Mouse (Mus musculus) heart, embryonic 14.5 days (tissue): ENCODE measurements around the gene Rars. TPM values are rescaled to one million over a fixed set of nuclear protein-coding genes. Genes with fewer than 3 reads are reported as not detected.

Source experiments
- ATAC-seq: fragments of 200-750 bp; cut with Nextera tagmentation; 2 replicates; pipeline ENCODE4 v1.8.0; 2017; ENCODE audit warnings: low read depth, moderate TSS enrichment; ENCODE audit not compliant: insufficient number of reproducible peaks, insufficient read depth, low FRiP score
- H3K27ac ChIP-seq, 2 experiments: fragments of 200-500 bp in 1 of 2; fragments of 300-500 bp in 1 of 2; sonication (generic) in 1 of 2; replicated peaks in 1 of 2; 2 replicates each; pipeline ENCODE4 v1.5.1; 2012 to 2014; ENCODE audit warnings: low read depth in 2 of 2, low read length in 2 of 2, control low read depth in 1 of 2, mild to moderate bottlenecking in 1 of 2, mixed read lengths in 1 of 2; ENCODE audit not compliant: control insufficient read depth in 1 of 2, insufficient read depth in 1 of 2
- H3K27me3 ChIP-seq: fragments of 300-500 bp; sonication (generic); 2 replicates; pipeline ENCODE4 v1.6.1; 2014; ENCODE audit warnings: mild to moderate bottlenecking, low read length, control low read depth; ENCODE audit not compliant: control insufficient read depth, insufficient read depth
- H3K36me3 ChIP-seq: fragments of 300-500 bp; sonication (generic); 2 replicates; pipeline ENCODE4 v1.6.1; 2014; ENCODE audit warnings: mild to moderate bottlenecking, control low read depth, low read length, mixed read lengths; ENCODE audit not compliant: control insufficient read depth, insufficient read depth
- H3K4me1 ChIP-seq, 2 experiments: fragments of 200-500 bp in 1 of 2; fragments of 300-500 bp in 1 of 2; sonication (generic) in 1 of 2; 2 replicates each; pipeline ENCODE4 v1.6.1; 2012 to 2014; ENCODE audit warnings: low read length in 2 of 2, control low read depth in 1 of 2, mixed read lengths in 1 of 2; ENCODE audit not compliant: control insufficient read depth in 2 of 2, insufficient read depth in 2 of 2
- H3K4me2 ChIP-seq: fragments of 300-500 bp; sonication (generic); 2 replicates; pipeline ENCODE4 v1.6.1; 2014; ENCODE audit warnings: mild to moderate bottlenecking, low read length
- H3K4me3 ChIP-seq, 2 experiments: fragments of 200-500 bp in 1 of 2; fragments of 300-500 bp in 1 of 2; sonication (generic) in 1 of 2; 2 replicates each; pipeline ENCODE4 v1.5.1; 2012 to 2014; ENCODE audit warnings: low read length in 2 of 2, mild to moderate bottlenecking in 2 of 2, control low read depth in 1 of 2, low read depth in 1 of 2, moderate library complexity in 1 of 2; ENCODE audit not compliant: control insufficient read depth in 1 of 2, insufficient read depth in 1 of 2
- H3K9ac ChIP-seq: fragments of 300-500 bp; sonication (generic); 2 replicates; pipeline ENCODE4 v1.6.1; 2014; ENCODE audit warnings: mild to moderate bottlenecking, low read length
- H3K9me3 ChIP-seq: fragments of 300-500 bp; sonication (generic); 2 replicates; pipeline ENCODE4 v1.6.1; 2016; ENCODE audit warnings: low read length, control low read depth; ENCODE audit not compliant: control insufficient read depth
- WGBS: fragments of 180-500 bp; shearing (Covaris S2); extraction: QIAGEN DNeasy Blood & Tissue Kit; methylation state at CpG from one replicate; pipeline ENCODE4 v1.1.7; 2014; 5-methylcytosine and 5-hydroxymethylcytosine counted together
- polyA plus RNA-seq: library from polyadenylated mRNA; unstranded; fragments of >200 nt; fragmentation: Nextera tagmentation; extraction: Ambion mirVana; gene quantifications from 2 replicates; pipeline ENCODE4 v1.2.1, GENCODE M21; 2014

Rars gene
- polyA plus RNA-seq, 1 experiment from 2014 or later: 61.8 TPM

- Histone ChIP-seq H3K36me3 (peaks cover 90% of the 10 kb centered on the region), H3K27me3 (no peaks in the 10 kb centered on the region), H3K4me3 (no peak overlapping the region), H3K9ac (no peak overlapping the region), H3K4me2 (no peak overlapping the region), H3K4me1 (no peaks in the 10 kb centered on the region), H3K27ac (no peak overlapping the region), H3K9me3 (no peaks in the 10 kb centered on the region)
- 96% methylated on average over 3 of the region's 3 CpGs for WGBS
- ATAC-seq: no peak
Observed at GRCm38 (mm10) chr11:35782444-35782843, 51.9 kb downstream of the Rars start.

GRCm38 (mm10) chr11:35780336-35780735 is 54.0 kb downstream of the Rars start:
- Histone ChIP-seq H3K27ac (no peak overlapping the region), H3K27me3 (no peaks in the 10 kb centered on the region), H3K36me3 (peaks cover 91% of the 10 kb centered on the region), H3K9me3 (no peaks in the 10 kb centered on the region), H3K4me3 (no peak overlapping the region), H3K4me2 (no peak overlapping the region), H3K9ac (no peak overlapping the region), H3K4me1 (no peaks in the 10 kb centered on the region)
- ATAC-seq: no peak
- WGBS: 90% methylated on average over 3 of the region's 3 CpGs

- Histone ChIP-seq H3K9me3 (no peaks in the 10 kb centered on the region), H3K4me1 (no peaks in the 10 kb centered on the region; a peak in 1 of 4 replicates), H3K27ac (no peak overlapping the region), H3K36me3 (peaks cover 52% of the 10 kb centered on the region), H3K27me3 (no peaks in the 10 kb centered on the region), H3K9ac (no peak overlapping the region), H3K4me2 (no peak overlapping the region), H3K4me3 (no peak overlapping the region)
- WGBS: 88% methylated on average over 3 of the region's 3 CpGs
- no peak for ATAC-seq
Observed at GRCm38 (mm10) chr11:35776452-35776851, 57.9 kb downstream of the Rars start.

- H3K9me3 ChIP-seq: no peaks in the 10 kb centered on the region
- WGBS: 95% methylated on average over 3 of the region's 3 CpGs
- H3K4me3 ChIP-seq: no peak overlapping the region
- H3K27ac ChIP-seq: no peak overlapping the region
- no peak overlapping the region for H3K4me2 ChIP-seq
- no peaks in the 10 kb centered on the region for H3K27me3 ChIP-seq
- H3K9ac ChIP-seq: no peak overlapping the region
- ATAC-seq: no peak
- peaks cover 0 to 7% of the 10 kb centered on the region in 2 experiments; a peak in 3 of 4 replicates for H3K4me1 ChIP-seq
- H3K36me3 ChIP-seq: peaks cover 47% of the 10 kb centered on the region
Observed at GRCm38 (mm10) chr11:35775606-35776005, 58.7 kb downstream of the Rars start.

GRCm38 (mm10) chr11:35770741-35771504 is 63.4 kb downstream of the Rars start:
- no peak overlapping the region for H3K27ac ChIP-seq
- 56% methylated on average over 9 of the region's 9 CpGs for WGBS

GRCm38 (mm10) chr11:35769746-35770437 is 64.4 kb downstream of the Rars start:
- Histone ChIP-seq H3K27ac (peak overlapping the region; percentile 84 to 98), H3K36me3 (no peaks in the 10 kb centered on the region), H3K4me2 (peak overlapping the region; percentile 82), H3K9me3 (no peaks in the 10 kb centered on the region), H3K27me3 (no peaks in the 10 kb centered on the region), H3K4me1 (peaks cover 0 to 8% of the 10 kb centered on the region in 2 experiments; a peak in 3 of 4 replicates), H3K9ac (peak overlapping the region; percentile 88), H3K4me3 (peak overlapping the region; percentile 75 to 100)
- WGBS: under 1% methylated on average over 29 of the region's 41 CpGs
- ATAC-seq: peak; percentile 89

More at GRCm38 (mm10) chr11:35770741-35771504, 63.4 kb downstream of the Rars start:
- Histone ChIP-seq H3K9ac (peak overlapping the region; percentile 88), H3K27me3 (no peaks in the 10 kb centered on the region), H3K36me3 (peaks cover under 1% of the 10 kb centered on the region), H3K4me2 (peak overlapping the region; percentile 82), H3K4me1 (peaks cover 0 to 8% of the 10 kb centered on the region in 2 experiments; a peak in 3 of 4 replicates), H3K4me3 (peak overlapping the region; percentile 75 to 100; a peak in 3 of 4 replicates), H3K9me3 (no peaks in the 10 kb centered on the region)
- no peak for ATAC-seq

- Histone ChIP-seq H3K4me2 (peak within 1 kb of the TSS; percentile 82), H3K27me3 (no peaks in the 10 kb centered on the region), H3K9me3 (no peaks in the 10 kb centered on the region), H3K27ac (peak within 1 kb of the TSS; percentile 84 to 98), H3K36me3 (no peaks in the 10 kb centered on the region), H3K9ac (peak within 1 kb of the TSS; percentile 88), H3K4me3 (peak within 1 kb of the TSS; percentile 75 to 100), H3K4me1 (peaks cover 0 to 8% of the 10 kb centered on the region in 2 experiments; a peak in 3 of 4 replicates)
- whole genome bisulfite sequencing: under 1% methylated on average over 46 of the region's 50 CpGs
- peak; percentile 99 for ATAC-seq
Observed at GRCm38 (mm10) chr11:35769188-35769745, 65.0 kb downstream of the Rars start, which contains the start of gene Pank3. Pank3 (plus strand) TSS chr11:35769484.
